Mouse (Mus musculus) central nervous system, embryonic 18 days (tissue): Measurements from ENCODE around the gene Kif3b. TPM values are rescaled to one million over a fixed set of nuclear protein-coding genes. Genes with fewer than 3 reads are reported as not detected.

Experiments
- polyA plus RNA-seq: library from polyadenylated mRNA; depleted of rRNA; stranded (reverse); fragments of >200 nt; gene quantifications from 2 replicates; pipeline ENCODE4 v1.2.3, GENCODE M21; 2012; rRNA removed

Gene Kif3b
- 45.3 and 45.9 TPM in 2 replicates for polyA plus RNA-seq

GRCm38 (mm10) chr2:153290938-153291928 is at the start of gene Kif3b:
Kif3b (plus strand) TSS chr2:153291413.

GRCm38 (mm10) chr2:153345454-153346220 is 54.4 kb downstream of the Kif3b start, which contains the start of gene Asxl1:
Asxl1 (plus strand) TSS chr2:153345829.

Other genes with a start within 250 kb of the Kif3b start
- gene Ccm2l, start 225.5 kb upstream of the Kif3b start, polyA plus RNA-seq, result 8.0 and 9.5 TPM in 2 replicates
- gene Hck, start 182.9 kb upstream of the Kif3b start, polyA plus RNA-seq, result 4.9 and 6.5 TPM in 2 replicates
- gene Tm9sf4, start 130.1 kb upstream of the Kif3b start, polyA plus RNA-seq, result 53.8 and 57.1 TPM in 2 replicates
- gene Tspyl3, start 66.0 kb upstream of the Kif3b start, polyA plus RNA-seq, result 47.1 and 48.3 TPM in 2 replicates
- gene Plagl2, start 50.0 kb upstream of the Kif3b start, polyA plus RNA-seq, result 5.0 and 5.1 TPM in 2 replicates
- gene Pofut1, start 49.9 kb upstream of the Kif3b start, polyA plus RNA-seq, result 19.0 and 19.2 TPM in 2 replicates
- 26.0 and 26.9 TPM in 2 replicates for gene Asxl1, start 54.4 kb downstream of the Kif3b start, polyA plus RNA-seq
- not detected in 2 replicates for gene 4930404H24Rik, start 201.4 kb downstream of the Kif3b start, polyA plus RNA-seq
- gene Nol4l, start 238.6 kb downstream of the Kif3b start, polyA plus RNA-seq, result 67.2 and 72.4 TPM in 2 replicates